Mouse (Mus musculus) forebrain, embryonic 14.5 days (tissue): Measurements from ENCODE around the gene Adra1d. TPM values are rescaled to one million over a fixed set of nuclear protein-coding genes. Genes with fewer than 3 reads are reported as not detected.

ENCODE experiments used
- ATAC-seq: fragments of 200-750 bp; cut with Nextera tagmentation; 2 replicates; pipeline ENCODE4 v1.8.0; 2017; ENCODE audit warnings: mild to moderate bottlenecking, moderate library complexity
- DNase-seq: peaks from one replicate; pipeline ENCODE4 v3.0.0-alpha.2; 2015; ENCODE audit warnings: low spot score
- H3K27ac ChIP-seq: fragments of 300-500 bp; sonication (generic); 2 replicates; pipeline ENCODE4 v1.5.1; 2014; ENCODE audit warnings: low read depth, mild to moderate bottlenecking, control low read depth, low read length, moderate library complexity
- H3K27me3 ChIP-seq: fragments of 300-500 bp; sonication (generic); replicated peaks from 2 replicates; pipeline ENCODE4 v1.6.1; 2014; ENCODE audit warnings: low read length, control low read depth, mixed read lengths; ENCODE audit not compliant: control insufficient read depth, insufficient read depth
- H3K36me3 ChIP-seq: fragments of 300-500 bp; sonication (generic); 2 replicates; pipeline ENCODE4 v1.6.1; 2014; ENCODE audit warnings: low read length, control low read depth; ENCODE audit not compliant: control insufficient read depth, insufficient read depth
- H3K4me1 ChIP-seq: fragments of 300-500 bp; sonication (generic); 2 replicates; pipeline ENCODE4 v1.6.1; 2014; ENCODE audit warnings: antibody characterized with exemption, low read length, control low read depth; ENCODE audit not compliant: control insufficient read depth, insufficient read depth
- H3K4me2 ChIP-seq: fragments of 300-500 bp; sonication (generic); 2 replicates; pipeline ENCODE4 v1.6.1; 2014; ENCODE audit warnings: mild to moderate bottlenecking, control low read depth, low read length
- H3K4me3 ChIP-seq: fragments of 300-500 bp; sonication (generic); 2 replicates; pipeline ENCODE4 v1.5.1; 2014; ENCODE audit warnings: low read depth, low read length, control low read depth
- H3K9ac ChIP-seq: fragments of 300-500 bp; sonication (generic); 2 replicates; pipeline ENCODE4 v1.6.1; 2014; ENCODE audit warnings: mild to moderate bottlenecking, low read length, control low read depth, moderate library complexity
- H3K9me3 ChIP-seq: fragments of 300-500 bp; sonication (generic); replicated peaks from 2 replicates; pipeline ENCODE4 v1.6.1; 2016; ENCODE audit warnings: low read length, control low read depth, mixed read lengths; ENCODE audit not compliant: control insufficient read depth
- WGBS: fragments of 180-500 bp; shearing (Covaris S2); extraction: QIAGEN DNeasy Blood & Tissue Kit; methylation state at CpG from one replicate; pipeline ENCODE4 v1.1.7; 2014; 5-methylcytosine and 5-hydroxymethylcytosine counted together
- polyA plus RNA-seq: library from polyadenylated mRNA; unstranded; fragments of >200 nt; fragmentation: Nextera tagmentation; extraction: Ambion mirVana; gene quantifications from 2 replicates; pipeline ENCODE4 v1.2.1, GENCODE M21; 2014

Gene Adra1d
- polyA plus RNA-seq, 1 experiment from 2014 or later: not detected

DNA sequence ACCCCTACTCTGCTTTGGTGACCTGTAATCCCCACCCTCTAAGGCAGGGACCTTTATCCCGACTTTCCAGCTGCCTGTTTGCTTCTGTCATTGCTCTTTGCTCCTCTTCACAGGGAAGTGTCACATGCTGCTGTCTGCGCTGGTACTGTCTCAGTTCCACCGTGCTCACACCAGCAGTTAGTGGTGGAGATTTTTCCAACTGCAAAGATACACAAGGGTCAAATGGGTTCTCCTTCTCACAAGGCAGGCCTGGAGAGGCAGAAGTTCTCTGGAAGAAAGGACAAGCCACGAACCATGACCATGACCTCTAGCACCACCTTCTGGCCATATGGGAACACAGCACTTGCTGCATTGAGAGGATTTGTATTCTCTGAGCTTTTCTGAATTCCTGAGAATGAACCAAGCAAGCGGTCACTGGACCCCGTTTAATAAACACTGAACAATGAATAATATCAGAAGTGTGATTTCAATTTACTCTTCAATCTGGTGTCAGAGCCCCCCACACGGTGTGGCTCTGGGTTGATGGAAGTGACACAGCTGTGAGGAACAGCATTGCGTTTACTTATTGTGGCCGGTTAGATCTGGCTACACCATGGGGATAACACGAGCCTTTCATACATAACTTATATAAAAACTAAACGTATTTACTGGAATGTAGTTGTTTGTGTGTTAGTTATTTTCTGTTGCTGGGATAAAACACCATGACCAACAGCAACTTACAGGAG lies 32.0 kb downstream of the Adra1d start:
- Histone ChIP-seq H3K36me3 (0 out of 2 replicates have a peak, but pooled peaks cover 3% of the 10 kb centered on the region), H3K9me3 (no peaks in the 10 kb centered on the region), H3K9ac (no peak overlapping the region), H3K27ac (no peak overlapping the region), H3K27me3 (no peaks in the 10 kb centered on the region), H3K4me3 (no peak overlapping the region), H3K4me2 (no peak overlapping the region), H3K4me1 (no peaks in the 10 kb centered on the region)
- DNase-seq (peak; percentile 80), ATAC-seq (peak; percentile 65)
- 36% methylated on average over 11 of the region's 11 CpGs for WGBS

DNA sequence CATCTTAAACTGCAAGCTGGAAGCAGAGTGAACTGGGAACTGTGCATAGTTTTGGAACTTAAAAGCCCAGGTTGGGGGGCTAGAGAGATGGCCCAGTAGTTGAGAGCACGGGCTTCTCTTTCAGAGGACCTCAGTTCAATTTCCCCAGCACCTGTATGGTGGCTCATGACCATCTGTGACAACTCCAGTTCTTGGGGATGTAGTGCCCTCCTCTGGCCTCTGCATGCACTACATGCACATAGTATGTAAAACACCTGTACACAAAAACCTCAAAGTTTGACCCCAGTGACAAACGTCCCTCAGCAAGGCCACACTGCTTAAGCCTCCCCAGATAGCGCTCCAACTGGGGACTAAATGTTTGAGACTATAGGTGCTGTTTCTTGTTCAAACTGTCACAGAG lies 35.0 kb downstream of the Adra1d start:
- Histone ChIP-seq H3K27ac (no peak overlapping the region), H3K4me2 (no peak overlapping the region), H3K36me3 (0 out of 2 replicates have a peak, but pooled peaks cover 4% of the 10 kb centered on the region), H3K27me3 (no peaks in the 10 kb centered on the region), H3K9me3 (no peaks in the 10 kb centered on the region), H3K4me1 (no peaks in the 10 kb centered on the region), H3K9ac (no peak overlapping the region), H3K4me3 (no peak overlapping the region)
- WGBS: 45% methylated on average over 3 of the region's 3 CpGs
- ATAC-seq: no peak
- peak; percentile 24 for DNase-seq

DNA sequence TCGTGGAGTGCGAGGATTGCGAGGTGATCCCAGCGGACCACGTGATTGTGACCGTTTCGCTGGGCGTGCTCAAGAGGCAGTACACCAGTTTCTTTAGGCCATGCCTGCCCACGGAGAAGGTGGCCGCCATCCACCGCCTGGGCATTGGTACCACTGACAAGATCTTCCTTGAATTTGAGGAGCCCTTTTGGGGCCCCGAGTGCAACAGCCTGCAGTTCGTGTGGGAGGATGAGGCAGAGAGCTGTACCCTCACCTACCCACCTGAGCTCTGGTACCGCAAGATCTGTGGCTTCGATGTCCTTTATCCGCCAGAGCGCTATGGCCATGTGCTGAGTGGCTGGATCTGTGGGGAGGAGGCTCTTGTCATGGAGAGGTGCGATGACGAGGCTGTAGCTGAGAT lies 41.3 kb downstream of the Adra1d start:
- no peak for ATAC-seq
- Histone ChIP-seq H3K4me3 (no peak overlapping the region), H3K27ac (no peak overlapping the region), H3K9ac (no peak overlapping the region), H3K36me3 (peaks cover 33% of the 10 kb centered on the region), H3K27me3 (no peaks in the 10 kb centered on the region), H3K4me1 (no peaks in the 10 kb centered on the region), H3K4me2 (no peak overlapping the region), H3K9me3 (no peaks in the 10 kb centered on the region; the same call in 1 of the 2 replicates)
- no peak for DNase-seq
- WGBS: 91% methylated on average over 19 of the region's 19 CpGs

DNA sequence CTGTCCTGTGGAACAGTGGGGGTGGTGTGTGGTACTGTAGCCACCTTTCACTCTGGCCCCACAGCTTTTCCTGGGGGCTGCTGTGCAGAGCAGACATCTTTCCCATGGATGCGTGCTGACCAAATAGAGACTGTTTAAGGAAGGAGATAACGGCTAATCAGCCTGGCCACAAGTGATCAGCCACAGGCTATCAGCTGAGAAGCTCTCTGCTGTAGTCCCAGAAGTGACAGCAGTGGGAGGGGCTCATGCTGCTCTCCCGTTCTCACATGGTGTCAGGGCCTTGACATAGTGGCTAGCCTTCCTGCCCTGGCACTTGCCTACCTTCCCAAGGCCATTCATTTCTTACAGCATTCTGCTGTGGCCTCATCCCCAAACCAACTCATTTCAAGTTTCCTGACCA lies 43.3 kb downstream of the Adra1d start:
- no peak overlapping the region for H3K27ac ChIP-seq
- peaks cover 2% of the 10 kb centered on the region; the same call in 1 of the 2 replicates for H3K4me1 ChIP-seq
- no peak overlapping the region for H3K4me3 ChIP-seq
- no peaks in the 10 kb centered on the region; the same call in 1 of the 2 replicates for H3K9me3 ChIP-seq
- H3K27me3 ChIP-seq: no peaks in the 10 kb centered on the region
- 82% methylated on average over 3 of the region's 3 CpGs for WGBS
- H3K9ac ChIP-seq: no peak overlapping the region
- ATAC-seq (no peak), DNase-seq (no peak)
- H3K36me3 ChIP-seq: peaks cover 28% of the 10 kb centered on the region
- H3K4me2 ChIP-seq: no peak overlapping the region

DNA sequence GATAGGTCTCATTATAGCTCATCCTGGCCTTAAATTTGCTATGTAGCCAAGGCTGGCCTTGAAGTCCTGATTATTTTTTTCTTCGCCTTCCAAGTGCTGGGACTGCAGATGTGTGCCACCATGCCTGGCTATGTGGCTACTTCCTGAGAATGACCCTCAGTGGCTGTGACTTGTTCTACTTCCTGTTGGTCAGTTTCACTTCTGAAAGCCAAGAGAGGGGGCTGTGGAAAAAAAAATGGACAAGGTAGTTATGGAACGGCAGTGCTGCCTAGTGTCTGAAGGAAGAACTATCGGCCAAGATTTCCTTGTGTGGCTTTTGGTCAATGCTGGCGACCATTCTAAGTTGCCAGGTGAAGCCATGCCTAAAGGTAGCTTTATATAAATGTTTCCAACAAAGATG lies 44.5 kb downstream of the Adra1d start:
- ATAC-seq: no peak
- no peaks in the 10 kb centered on the region for H3K27me3 ChIP-seq

DNA sequence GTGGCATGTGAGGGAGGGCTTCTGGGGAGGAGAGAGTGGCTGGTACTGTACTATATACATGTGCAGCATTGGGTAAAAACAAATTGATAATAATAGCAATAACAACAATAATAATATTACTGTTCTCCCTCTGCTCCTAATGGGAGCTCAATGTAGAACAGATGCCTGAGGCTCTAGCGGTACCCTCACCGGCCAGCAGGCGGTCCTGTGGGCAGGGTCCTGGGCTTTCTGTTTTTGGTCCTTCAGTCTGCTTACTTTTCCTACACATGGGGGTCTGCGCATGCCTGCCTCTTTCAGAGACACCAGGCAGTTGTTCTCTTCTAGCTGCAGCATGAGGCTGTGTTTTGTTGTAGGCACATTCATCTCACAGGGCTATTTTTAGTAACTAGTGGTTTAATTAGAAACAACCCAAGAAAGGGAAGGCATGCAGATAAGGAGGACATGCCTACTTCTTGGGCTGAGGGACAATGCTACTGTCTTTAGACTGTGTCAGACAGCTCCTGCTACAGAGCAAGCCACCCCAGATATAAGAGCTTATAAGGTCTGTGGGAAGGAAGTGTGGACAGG lies 47.9 kb downstream of the Adra1d start:
- peaks cover 13% of the 10 kb centered on the region for H3K36me3 ChIP-seq
- ATAC-seq (no peak), DNase-seq (no peak)
- no peak overlapping the region for H3K4me3 ChIP-seq
- H3K4me2 ChIP-seq: no peak overlapping the region
- H3K27ac ChIP-seq: no peak overlapping the region
- no peaks in the 10 kb centered on the region; the same call in 1 of the 2 replicates for H3K9me3 ChIP-seq
- 70% methylated on average over 4 of the region's 4 CpGs for WGBS
- H3K9ac ChIP-seq: no peak overlapping the region
- H3K27me3 ChIP-seq: no peaks in the 10 kb centered on the region
- peaks cover 10% of the 10 kb centered on the region for H3K4me1 ChIP-seq

More for the DNA sequence above, 44.5 kb downstream of the Adra1d start:
- Histone ChIP-seq H3K4me1 (peaks cover 4% of the 10 kb centered on the region; the same call in 1 of the 2 replicates), H3K9me3 (no peaks in the 10 kb centered on the region; the same call in 1 of the 2 replicates), H3K9ac (no peak overlapping the region), H3K4me2 (no peak overlapping the region), H3K27ac (no peak overlapping the region), H3K36me3 (peaks cover 28% of the 10 kb centered on the region), H3K4me3 (no peak overlapping the region)
- no peak for DNase-seq
- WGBS: 93% methylated on average over 4 of the region's 4 CpGs

DNA sequence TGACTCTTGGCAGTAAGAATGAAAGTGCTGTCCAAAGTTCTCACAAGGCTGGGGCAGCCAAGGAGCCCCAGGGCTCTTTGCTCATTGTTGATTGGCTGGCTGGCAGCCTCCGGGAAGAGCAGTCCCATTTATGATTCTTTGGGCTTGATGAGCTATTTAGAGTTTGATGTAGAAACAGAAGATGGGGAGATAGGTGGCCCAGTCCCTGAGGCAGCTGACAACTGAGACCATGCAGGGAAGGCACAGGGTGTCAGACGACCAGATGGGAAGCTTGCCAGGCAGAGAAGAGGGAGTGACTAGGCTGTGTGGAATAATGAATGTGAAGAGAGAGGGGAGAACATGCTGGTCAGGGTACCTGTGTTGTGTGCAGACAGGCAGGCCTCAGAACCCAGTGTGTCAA lies 48.6 kb downstream of the Adra1d start:
- no peaks in the 10 kb centered on the region for H3K27me3 ChIP-seq
- H3K4me3 ChIP-seq: no peak overlapping the region
- no peak overlapping the region for H3K27ac ChIP-seq
- H3K4me2 ChIP-seq: no peak overlapping the region
- H3K36me3 ChIP-seq: peaks cover 11% of the 10 kb centered on the region
- H3K4me1 ChIP-seq: peaks cover 10% of the 10 kb centered on the region
- DNase-seq: peak; percentile 54
- no peak; the same call in 1 of the 2 replicates for ATAC-seq
- no peak overlapping the region for H3K9ac ChIP-seq
- no peaks in the 10 kb centered on the region; the same call in 1 of the 2 replicates for H3K9me3 ChIP-seq
- 23% methylated on average over 2 of the region's 2 CpGs for WGBS

DNA sequence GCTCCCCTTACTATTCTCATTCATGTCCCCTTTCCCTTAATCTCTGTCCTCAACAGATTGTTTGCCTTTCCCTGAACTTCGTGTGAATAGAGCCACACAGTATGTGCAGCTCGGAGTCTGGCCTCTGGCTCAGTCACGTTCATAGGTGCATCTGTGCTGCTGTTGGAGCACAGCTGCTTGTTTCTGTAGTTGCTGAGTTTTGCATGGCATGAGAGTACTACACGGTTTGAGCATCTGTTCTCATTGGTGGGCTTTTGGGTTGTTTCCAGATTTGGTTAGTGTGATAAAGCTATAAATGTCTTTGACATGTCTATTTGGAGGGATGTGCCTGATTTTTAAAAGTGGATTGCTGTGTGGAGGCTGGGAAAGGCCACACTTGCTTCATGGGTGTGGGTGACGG lies 51.6 kb downstream of the Adra1d start:
- Histone ChIP-seq H3K9ac (no peak overlapping the region), H3K4me2 (no peak overlapping the region), H3K27me3 (no peaks in the 10 kb centered on the region), H3K36me3 (no peaks in the 10 kb centered on the region), H3K27ac (no peak overlapping the region), H3K9me3 (no peaks in the 10 kb centered on the region), H3K4me1 (peaks cover 18% of the 10 kb centered on the region), H3K4me3 (no peak overlapping the region)
- WGBS: 69% methylated on average over 5 of the region's 5 CpGs
- DNase-seq (peak; percentile 19), ATAC-seq (no peak)
